8 mouse cellular contexts compared by ENCODE assay signal in genomic region chr4:59330961-59331604, GRCm38 (mm10).
DNase-seq lines count a peak whose midpoint lies in the region; ATAC-seq and TF ChIP-seq lines count a peak whose summit lies in the region.

No protein-coding gene starts in this region.

- no peak for TF ChIP-seq POLR2A in kidney, adult 2 months (IDR thresholded peaks at IDR 0.05; ENCODE audit: low read depth, low read length)

- no peak overlapping the region for H3K9ac ChIP-seq in liver, embryonic 14.5 days (replicated peaks)
- H3K9ac ChIP-seq in midbrain, postnatal 0 days (replicated peaks; ENCODE audit: low read length, poor library complexity, severe bottlenecking) = no peak overlapping the region

- H3K36me3 ChIP-seq in kidney, adult 2 months (ENCODE audit: control insufficient read depth, insufficient read depth, low read length) = no peaks in the 10 kb centered on the region
- H3K36me3 ChIP-seq in liver, embryonic 14.5 days (replicated peaks; ENCODE audit: control insufficient read depth, insufficient read depth, low read depth) = no peaks in the 10 kb centered on the region; the same call in 1 of the 2 replicates
- H3K36me3 ChIP-seq in midbrain, postnatal 0 days (ENCODE audit: insufficient read depth, low read length) = no peaks in the 10 kb centered on the region

- no peaks in the 10 kb centered on the region for H3K27me3 ChIP-seq in kidney, adult 2 months (replicated peaks; ENCODE audit: control insufficient read depth, insufficient read depth, low read length)
- H3K27me3 ChIP-seq in liver, embryonic 14.5 days (ENCODE audit: control insufficient read depth, insufficient read depth, low read length) = no peaks in the 10 kb centered on the region
- H3K27me3 ChIP-seq in midbrain, postnatal 0 days (ENCODE audit: insufficient read depth, low read length) = no peaks in the 10 kb centered on the region

- peak overlapping the region; percentile 65 for H3K27ac ChIP-seq in kidney, adult 2 months (ENCODE audit: insufficient read depth, low read depth, low read length)
- H3K27ac ChIP-seq in brown adipose tissue, adult 24 weeks (replicated peaks; ENCODE audit: low read depth, low read length) = peak overlapping the region; percentile 87
- peak overlapping the region; percentile 49; the same call in 1 of the 2 replicates for H3K27ac ChIP-seq in liver, embryonic 14.5 days
- H3K27ac ChIP-seq in midbrain, postnatal 0 days (ENCODE audit: low read depth, low read length) = no peak overlapping the region

- TF ChIP-seq CTCF in kidney, adult 2 months (conservative IDR thresholded peaks at IDR 0.05; ENCODE audit: insufficient read depth, insufficient read length, low read depth, low read length) = no peak
- no peak for TF ChIP-seq CTCF in liver, embryonic 14.5 days (IDR thresholded peaks at IDR 0.05; ENCODE audit: low read depth)
- TF ChIP-seq CTCF in midbrain, postnatal 0 days (IDR thresholded peaks at IDR 0.05) = no peak

- peak; percentile 74; the same call in 1 of the 2 replicates for ATAC-seq in liver, embryonic 14.5 days (ENCODE audit: insufficient read depth)
- ATAC-seq in midbrain, postnatal 0 days (ENCODE audit: low FRiP score) = no peak
- no peak for ATAC-seq in erythroid progenitor cell, adult 5-6 weeks (replicated peaks; ENCODE audit: low FRiP score, poor library complexity, severe bottlenecking)

- H3K4me3 ChIP-seq in kidney, adult 2 months (ENCODE audit: insufficient read depth, low read depth, low read length) = no peak overlapping the region
- H3K4me3 ChIP-seq in brown adipose tissue, adult 24 weeks (ENCODE audit: insufficient read depth, low read depth, low read length) = peak overlapping the region; percentile 4; the same call in 1 of the 2 replicates
- no peak overlapping the region for H3K4me3 ChIP-seq in liver, embryonic 14.5 days (ENCODE audit: insufficient read depth in 1 of 2, low read depth in 2 of 2, low read length in 2 of 2)
- H3K4me3 ChIP-seq in midbrain, postnatal 0 days (ENCODE audit: low read depth, low read length) = no peak overlapping the region

- H3K4me1 ChIP-seq in kidney, adult 2 months (ENCODE audit: control insufficient read depth, insufficient read depth, low read length) = 0 out of 2 replicates have a peak, but pooled peaks cover 4% of the 10 kb centered on the region
- H3K4me1 ChIP-seq in brown adipose tissue, adult 24 weeks (ENCODE audit: control insufficient read depth, insufficient read depth, insufficient read length, low read length) = peaks cover 22% of the 10 kb centered on the region
- H3K4me1 ChIP-seq in liver, embryonic 14.5 days (replicated peaks; ENCODE audit: control insufficient read depth in 2 of 2, insufficient read depth in 2 of 2, low read length in 1 of 2) = peaks cover 2 to 17% of the 10 kb centered on the region in 2 experiments; a peak in 3 of 4 replicates
- H3K4me1 ChIP-seq in midbrain, postnatal 0 days (ENCODE audit: insufficient read depth, low read length) = peaks cover 1% of the 10 kb centered on the region; the same call in 1 of the 2 replicates

- 43% methylated on average over 10 of the region's 10 CpGs for WGBS in kidney, adult 2 months
- 29% methylated on average over 10 of the region's 10 CpGs for WGBS in liver, embryonic 14.5 days (ENCODE audit: insufficient replicate concordance)
- 35% methylated on average over 10 of the region's 10 CpGs for WGBS in midbrain, postnatal 0 days

- DNase-seq in kidney, adult 2 months = no peak
- no peak for DNase-seq in kidney, adult 9 months
- peak; percentile 68 for DNase-seq in CD4-positive, CD25-positive, alpha-beta regulatory T cell, adult 2 months (ENCODE audit: low read depth, low spot score)
- no peak for DNase-seq in liver, embryonic 14.5 days (ENCODE audit: low read depth in 3 of 3, low spot score in 3 of 3)
- no peak for DNase-seq in cerebellum, postnatal 10 days
- no peak for DNase-seq in midbrain, postnatal 0 days (ENCODE audit: low spot score)

- no peaks in the 10 kb centered on the region for H3K9me3 ChIP-seq in liver, embryonic 14.5 days (ENCODE audit: control insufficient read depth, low read length)
- no peaks in the 10 kb centered on the region for H3K9me3 ChIP-seq in midbrain, postnatal 0 days (ENCODE audit: low read length)

- no peak for TF ChIP-seq EP300 in liver, embryonic 14.5 days (IDR thresholded peaks at IDR 0.05; ENCODE audit: low read depth)

- H3K4me2 ChIP-seq in liver, embryonic 14.5 days (ENCODE audit: low read depth) = no peak overlapping the region
- no peak overlapping the region for H3K4me2 ChIP-seq in midbrain, postnatal 0 days (ENCODE audit: low read depth, low read length, poor library complexity, severe bottlenecking)
